Mouse (Mus musculus): ENCODE results near the gene Dennd2a. TPM values are rescaled to one million over a fixed set of nuclear protein-coding genes. Genes with fewer than 3 reads are reported as not detected.

Dennd2a gene
- total RNA-seq (2012; rRNA removed), result 22.1 and 24.8 TPM in 2 replicates

- H3K9me3 ChIP-seq (ENCODE audit: control insufficient read depth, insufficient read depth, low read depth, low read length), result no peaks in the 10 kb centered on the region
- no peak for TF ChIP-seq MAFK (IDR thresholded peaks at IDR 0.05; ENCODE audit: insufficient read depth, low read depth, low read length)
- no peaks in the 10 kb centered on the region; the same call in 1 of the 2 replicates for H3K36me3 ChIP-seq (ENCODE audit: control insufficient read depth, insufficient read depth, low read length, poor library complexity, severe bottlenecking)
- H3K27ac ChIP-seq (ENCODE audit: insufficient read depth, low read depth, low read length, poor library complexity, severe bottlenecking), result peak within 1 kb of the TSS; percentile 9
- H3K9ac ChIP-seq (ENCODE audit: insufficient read depth, low read depth, low read length, poor library complexity, severe bottlenecking), result peak within 1 kb of the TSS; percentile 89
- H3K4me1 ChIP-seq (ENCODE audit: control insufficient read depth in 2 of 2, insufficient read depth in 2 of 2, low read length in 2 of 2, poor library complexity in 1 of 2), result peaks cover 10 to 13% of the 10 kb centered on the region in 2 experiments; a peak in 3 of 4 replicates
- H3K4me3 ChIP-seq (ENCODE audit: insufficient read depth in 1 of 2, low read depth in 1 of 2, low read length in 2 of 2, poor library complexity in 1 of 2, severe bottlenecking in 1 of 2), result peak within 1 kb of the TSS; percentile 83 to 90
- in situ Hi-C loops (cut with MboI; ENCODE audit: low sequenced_read_pairs in 2 of 2, unreplicated experiment in 2 of 2), result no loop called here
- peak; percentile 78 for DNase-seq (ENCODE audit: low read depth, low spot score)
Measured at GRCm38 (mm10) chr6:39557723-39558261, at the start of gene Dennd2a. Dennd2a (minus strand) TSS chr6:39557867.

GRCm38 (mm10) chr6:39607365-39607764 lies 49.7 kb upstream of the Dennd2a start:
- no peak overlapping the region for H3K4me3 ChIP-seq (ENCODE audit: insufficient read depth in 1 of 2, low read depth in 1 of 2, low read length in 2 of 2, poor library complexity in 1 of 2, severe bottlenecking in 1 of 2)
- no peak for DNase-seq (ENCODE audit: low read depth, low spot score)
- no peak overlapping the region for H3K27ac ChIP-seq (ENCODE audit: insufficient read depth, low read depth, low read length, poor library complexity, severe bottlenecking)
- TF ChIP-seq HCFC1 (IDR thresholded peaks at IDR 0.05; ENCODE audit: borderline replicate concordance, insufficient read depth, low read length) (no peak), CHD2 (IDR thresholded peaks at IDR 0.05; ENCODE audit: low read depth, low read length) (no peak), ZC3H11A (IDR thresholded peaks at IDR 0.05; ENCODE audit: borderline replicate concordance, low read depth, low read length) (no peak), ZNF384 (IDR thresholded peaks at IDR 0.05; ENCODE audit: low read depth, low read length) (no peak), MAFK (IDR thresholded peaks at IDR 0.05; ENCODE audit: insufficient read depth, low read depth, low read length) (no peak)
- no peak overlapping the region for H3K9ac ChIP-seq (ENCODE audit: insufficient read depth, low read depth, low read length, poor library complexity, severe bottlenecking)
- no peaks in the 10 kb centered on the region for H3K9me3 ChIP-seq (ENCODE audit: control insufficient read depth, insufficient read depth, low read depth, low read length)
- H3K36me3 ChIP-seq (ENCODE audit: control insufficient read depth, insufficient read depth, low read length, poor library complexity, severe bottlenecking), result peaks cover 9% of the 10 kb centered on the region
- in situ Hi-C loops (cut with MboI; ENCODE audit: low sequenced_read_pairs in 2 of 2, unreplicated experiment in 2 of 2), result no loop called here
- H3K4me1 ChIP-seq (ENCODE audit: control insufficient read depth in 2 of 2, insufficient read depth in 2 of 2, low read length in 2 of 2, poor library complexity in 1 of 2), result no peaks in the 10 kb centered on the region

- Histone ChIP-seq H3K4me3 (ENCODE audit: insufficient read depth in 1 of 2, low read depth in 1 of 2, low read length in 2 of 2, poor library complexity in 1 of 2, severe bottlenecking in 1 of 2) (no peak overlapping the region), H3K9me3 (ENCODE audit: control insufficient read depth, insufficient read depth, low read depth, low read length) (no peaks in the 10 kb centered on the region), H3K9ac (ENCODE audit: insufficient read depth, low read depth, low read length, poor library complexity, severe bottlenecking) (no peak overlapping the region), H3K4me1 (ENCODE audit: control insufficient read depth in 2 of 2, insufficient read depth in 2 of 2, low read length in 2 of 2, poor library complexity in 1 of 2) (no peaks in the 10 kb centered on the region), H3K27ac (ENCODE audit: insufficient read depth, low read depth, low read length, poor library complexity, severe bottlenecking) (no peak overlapping the region), H3K36me3 (ENCODE audit: control insufficient read depth, insufficient read depth, low read length, poor library complexity, severe bottlenecking) (peaks cover 11% of the 10 kb centered on the region)
- DNase-seq (ENCODE audit: low read depth, low spot score), result no peak
- in situ Hi-C loops (cut with MboI; ENCODE audit: low sequenced_read_pairs in 2 of 2, unreplicated experiment in 2 of 2), result no loop called here
- TF ChIP-seq HCFC1 (IDR thresholded peaks at IDR 0.05; ENCODE audit: borderline replicate concordance, insufficient read depth, low read length) (no peak), ZC3H11A (IDR thresholded peaks at IDR 0.05; ENCODE audit: borderline replicate concordance, low read depth, low read length) (no peak), CHD2 (IDR thresholded peaks at IDR 0.05; ENCODE audit: low read depth, low read length) (no peak), MAFK (IDR thresholded peaks at IDR 0.05; ENCODE audit: insufficient read depth, low read depth, low read length) (no peak)
Measured at GRCm38 (mm10) chr6:39606862-39607261, 49.2 kb upstream of the Dennd2a start.

DNA sequence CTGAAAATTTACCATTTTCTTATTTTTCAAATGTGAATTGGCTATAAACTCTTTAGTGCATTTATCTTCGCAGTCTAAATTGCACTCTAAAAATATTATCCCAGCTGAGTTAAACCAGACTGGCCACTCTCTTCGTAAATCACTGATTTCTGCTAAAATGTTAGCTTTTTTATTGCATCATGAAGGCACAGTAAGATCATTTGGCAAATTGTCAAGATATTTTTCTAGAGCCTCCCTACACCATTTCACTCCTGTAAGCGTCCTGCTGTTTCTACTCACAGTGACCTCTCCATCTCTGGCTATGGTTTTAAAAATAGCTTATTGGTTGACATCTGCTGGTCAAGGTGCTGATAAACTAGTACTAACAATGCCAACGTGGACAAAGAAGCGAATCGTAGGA lies 48.4 kb upstream of the Dennd2a start:
- in situ Hi-C loops (cut with MboI; ENCODE audit: low sequenced_read_pairs in 2 of 2, unreplicated experiment in 2 of 2), result no loop called here
- no peak overlapping the region for H3K9ac ChIP-seq (ENCODE audit: insufficient read depth, low read depth, low read length, poor library complexity, severe bottlenecking)
- DNase-seq (ENCODE audit: low read depth, low spot score), result no peak
- H3K4me1 ChIP-seq (ENCODE audit: control insufficient read depth in 2 of 2, insufficient read depth in 2 of 2, low read length in 2 of 2, poor library complexity in 1 of 2), result no peaks in the 10 kb centered on the region
- H3K36me3 ChIP-seq (ENCODE audit: control insufficient read depth, insufficient read depth, low read length, poor library complexity, severe bottlenecking), result peaks cover 12% of the 10 kb centered on the region
- H3K4me3 ChIP-seq (ENCODE audit: insufficient read depth in 1 of 2, low read depth in 1 of 2, low read length in 2 of 2, poor library complexity in 1 of 2, severe bottlenecking in 1 of 2), result no peak overlapping the region
- H3K9me3 ChIP-seq (ENCODE audit: control insufficient read depth, insufficient read depth, low read depth, low read length), result no peaks in the 10 kb centered on the region
- TF ChIP-seq HCFC1 (IDR thresholded peaks at IDR 0.05; ENCODE audit: borderline replicate concordance, insufficient read depth, low read length) (no peak), ZC3H11A (IDR thresholded peaks at IDR 0.05; ENCODE audit: borderline replicate concordance, low read depth, low read length) (no peak), CHD2 (IDR thresholded peaks at IDR 0.05; ENCODE audit: low read depth, low read length) (no peak), ZNF384 (IDR thresholded peaks at IDR 0.05; ENCODE audit: low read depth, low read length) (no peak), MAFK (IDR thresholded peaks at IDR 0.05; ENCODE audit: insufficient read depth, low read depth, low read length) (no peak)
- no peak overlapping the region for H3K27ac ChIP-seq (ENCODE audit: insufficient read depth, low read depth, low read length, poor library complexity, severe bottlenecking)

GRCm38 (mm10) chr6:39604565-39604964 lies 46.9 kb upstream of the Dennd2a start:
- no peaks in the 10 kb centered on the region for H3K9me3 ChIP-seq (ENCODE audit: control insufficient read depth, insufficient read depth, low read depth, low read length)
- DNase-seq (ENCODE audit: low read depth, low spot score), result no peak
- no peak for TF ChIP-seq ZC3H11A (IDR thresholded peaks at IDR 0.05; ENCODE audit: borderline replicate concordance, low read depth, low read length)
- no peak for TF ChIP-seq ZNF384 (IDR thresholded peaks at IDR 0.05; ENCODE audit: low read depth, low read length)
- TF ChIP-seq HCFC1 (IDR thresholded peaks at IDR 0.05; ENCODE audit: borderline replicate concordance, insufficient read depth, low read length), result no peak
- no peak for TF ChIP-seq CHD2 (IDR thresholded peaks at IDR 0.05; ENCODE audit: low read depth, low read length)
- no peak for TF ChIP-seq MAFK (IDR thresholded peaks at IDR 0.05; ENCODE audit: insufficient read depth, low read depth, low read length)
- H3K27ac ChIP-seq (ENCODE audit: insufficient read depth, low read depth, low read length, poor library complexity, severe bottlenecking), result no peak overlapping the region
- no peak overlapping the region for H3K4me3 ChIP-seq (ENCODE audit: insufficient read depth in 1 of 2, low read depth in 1 of 2, low read length in 2 of 2, poor library complexity in 1 of 2, severe bottlenecking in 1 of 2)
- peaks cover 11% of the 10 kb centered on the region for H3K36me3 ChIP-seq (ENCODE audit: control insufficient read depth, insufficient read depth, low read length, poor library complexity, severe bottlenecking)
- H3K4me1 ChIP-seq (ENCODE audit: control insufficient read depth in 2 of 2, insufficient read depth in 2 of 2, low read length in 2 of 2, poor library complexity in 1 of 2), result no peaks in the 10 kb centered on the region
- no peak overlapping the region for H3K9ac ChIP-seq (ENCODE audit: insufficient read depth, low read depth, low read length, poor library complexity, severe bottlenecking)
- in situ Hi-C loops (cut with MboI; ENCODE audit: low sequenced_read_pairs in 2 of 2, unreplicated experiment in 2 of 2), result no loop called here
